Mouse (Mus musculus) liver, postnatal 0 days (tissue): ENCODE measurements around the gene Kirrel.

ENCODE experiments used
- CTCF ChIP-seq: sonication (generic); IDR thresholded peaks from 2 replicates; pipeline ENCODE4 v1.5.1; 2016; ENCODE audit warnings: antibody characterized with exemption, low read depth
- EP300 ChIP-seq: IDR thresholded peaks from 2 replicates; pipeline ENCODE4 v1.6.1; 2016; ENCODE audit warnings: antibody characterized with exemption, low read depth, mild to moderate bottlenecking

DNA sequence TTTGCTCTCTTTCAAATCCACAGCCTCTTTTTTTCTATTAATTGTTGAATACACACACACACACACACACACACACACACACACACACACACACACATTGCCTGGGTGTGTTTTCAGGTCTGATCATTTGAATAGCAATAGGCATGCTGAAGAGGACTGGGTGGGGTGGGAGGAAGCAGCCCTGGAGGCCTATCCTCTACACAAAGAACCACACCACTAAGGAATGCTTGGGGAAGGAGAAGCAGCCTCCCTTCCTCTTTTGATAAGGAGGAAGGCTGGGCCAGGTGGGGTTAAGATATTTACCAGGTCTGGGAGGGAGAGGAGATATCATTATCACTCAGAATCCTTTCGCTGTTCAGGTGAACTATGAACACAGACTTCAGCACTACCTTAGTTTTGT, 19.2 kb upstream of the Kirrel start:
- TF ChIP-seq CTCF (no peak), EP300 (no peak)
